Mouse (Mus musculus) stomach, embryonic 16.5 days (tissue): ENCODE results near the gene Tor1a. TPM values are rescaled to one million over a fixed set of nuclear protein-coding genes. Genes with fewer than 3 reads are reported as not detected.
A peak's percentile ranks its signal among the peaks of the same experiment; 100 is the strongest.

ENCODE experiments used
- ATAC-seq: fragments of 200-750 bp; cut with Nextera tagmentation; 2 replicates; pipeline ENCODE4 v1.8.0; 2017; ENCODE audit warnings: moderate number of reproducible peaks, moderate TSS enrichment; ENCODE audit not compliant: insufficient read depth, low FRiP score
- H3K27ac ChIP-seq: fragments of 300-500 bp; sonication (generic); 2 replicates; pipeline ENCODE4 v1.5.1; 2014; ENCODE audit warnings: low read length
- H3K27me3 ChIP-seq: fragments of 300-500 bp; sonication (generic); 2 replicates; pipeline ENCODE4 v1.6.1; 2014; ENCODE audit warnings: low read length, control low read depth, mixed read lengths; ENCODE audit not compliant: control insufficient read depth, insufficient read depth
- H3K36me3 ChIP-seq: fragments of 300-500 bp; sonication (generic); 2 replicates; pipeline ENCODE4 v1.6.1; 2014; ENCODE audit warnings: low read length; ENCODE audit not compliant: control insufficient read depth, insufficient read depth
- H3K4me1 ChIP-seq: fragments of 300-500 bp; sonication (generic); 2 replicates; pipeline ENCODE4 v1.6.1; 2014; ENCODE audit warnings: low read length, control low read depth, mixed read lengths; ENCODE audit not compliant: control insufficient read depth, insufficient read depth
- H3K4me2 ChIP-seq: fragments of 300-500 bp; sonication (generic); 2 replicates; pipeline ENCODE4 v1.6.1; 2014; ENCODE audit warnings: low read depth, low read length, mixed read lengths
- H3K4me3 ChIP-seq: fragments of 300-500 bp; sonication (generic); replicated peaks from 2 replicates; pipeline ENCODE4 v1.5.1; 2014; ENCODE audit warnings: mild to moderate bottlenecking, low read length
- H3K9ac ChIP-seq: fragments of 300-500 bp; sonication (generic); 2 replicates; pipeline ENCODE4 v1.6.1; 2014; ENCODE audit warnings: low read length
- H3K9me3 ChIP-seq: fragments of 300-500 bp; sonication (generic); replicated peaks from 2 replicates; pipeline ENCODE4 v1.6.1; 2016; ENCODE audit warnings: low read length, control low read depth; ENCODE audit not compliant: control insufficient read depth
- whole genome bisulfite sequencing: fragments of 180-500 bp; shearing (Covaris S2); extraction: QIAGEN DNeasy Blood & Tissue Kit; methylation state at CpG from one replicate; pipeline ENCODE4 v1.1.7; 2014; 5-methylcytosine and 5-hydroxymethylcytosine counted together
- polyA plus RNA-seq: library from polyadenylated mRNA; unstranded; fragments of >200 nt; fragmentation: Nextera tagmentation; extraction: Ambion mirVana; gene quantifications from 2 replicates; pipeline ENCODE4 v1.2.1, GENCODE M21; 2015

The Tor1a gene
- polyA plus RNA-seq, 1 experiment from 2014 or later: 75.1 TPM

- peak overlapping the region; percentile 47; the same call in 1 of the 2 replicates for H3K27ac ChIP-seq
- H3K4me3 ChIP-seq: no peak overlapping the region
- H3K4me2 ChIP-seq: no peak overlapping the region
- ATAC-seq: 0 out of 2 replicates have a peak, but pooled peaks have one; percentile 41
- peaks cover 33% of the 10 kb centered on the region for H3K4me1 ChIP-seq
- H3K9me3 ChIP-seq: no peaks in the 10 kb centered on the region
- H3K36me3 ChIP-seq: no peaks in the 10 kb centered on the region
- H3K9ac ChIP-seq: no peak overlapping the region
- whole genome bisulfite sequencing: 22% methylated on average over 14 of the region's 14 CpGs
- no peaks in the 10 kb centered on the region for H3K27me3 ChIP-seq
Observed at GRCm38 (mm10) chr2:30927844-30928628, 39.7 kb downstream of the Tor1a start.

- peaks cover 33% of the 10 kb centered on the region for H3K4me1 ChIP-seq
- no peaks in the 10 kb centered on the region for H3K9me3 ChIP-seq
- no peak for ATAC-seq
- H3K9ac ChIP-seq: no peak overlapping the region
- H3K27me3 ChIP-seq: no peaks in the 10 kb centered on the region
- H3K4me2 ChIP-seq: no peak overlapping the region
- no peak overlapping the region for H3K4me3 ChIP-seq
- peak overlapping the region; percentile 31 for H3K27ac ChIP-seq
- no peaks in the 10 kb centered on the region for H3K36me3 ChIP-seq
- 52% methylated on average over 9 of the region's 9 CpGs for WGBS
Observed at GRCm38 (mm10) chr2:30927151-30927781, 40.5 kb downstream of the Tor1a start.

- ATAC-seq: no peak
- Histone ChIP-seq H3K27ac (peak overlapping the region; percentile 31; the same call in 1 of the 2 replicates), H3K4me1 (peaks cover 31% of the 10 kb centered on the region), H3K9ac (no peak overlapping the region), H3K9me3 (no peaks in the 10 kb centered on the region), H3K4me3 (no peak overlapping the region), H3K4me2 (no peak overlapping the region), H3K36me3 (no peaks in the 10 kb centered on the region), H3K27me3 (no peaks in the 10 kb centered on the region)
- WGBS: 53% methylated on average over 4 of the region's 4 CpGs
Observed at GRCm38 (mm10) chr2:30926381-30926780, 41.4 kb downstream of the Tor1a start.

- Histone ChIP-seq H3K4me1 (peaks cover 31% of the 10 kb centered on the region), H3K4me3 (no peak overlapping the region), H3K27ac (no peak overlapping the region), H3K36me3 (no peaks in the 10 kb centered on the region), H3K9ac (no peak overlapping the region), H3K27me3 (no peaks in the 10 kb centered on the region), H3K9me3 (no peaks in the 10 kb centered on the region), H3K4me2 (no peak overlapping the region)
- ATAC-seq: no peak
- 83% methylated on average over 4 of the region's 4 CpGs for WGBS
Observed at GRCm38 (mm10) chr2:30925181-30925580, 42.6 kb downstream of the Tor1a start.

GRCm38 (mm10) chr2:30923099-30923498, 44.6 kb downstream of the Tor1a start:
- Histone ChIP-seq H3K9me3 (no peaks in the 10 kb centered on the region), H3K27me3 (no peaks in the 10 kb centered on the region), H3K4me3 (no peak overlapping the region), H3K9ac (no peak overlapping the region), H3K4me2 (no peak overlapping the region), H3K27ac (no peak overlapping the region), H3K36me3 (no peaks in the 10 kb centered on the region), H3K4me1 (peaks cover 27% of the 10 kb centered on the region)
- WGBS: 54% methylated on average over 3 of the region's 3 CpGs
- no peak for ATAC-seq

GRCm38 (mm10) chr2:30920216-30920615, 47.5 kb downstream of the Tor1a start:
- peak overlapping the region; percentile 21; the same call in 1 of the 2 replicates for H3K27ac ChIP-seq
- ATAC-seq: peak; percentile 39; the same call in 1 of the 2 replicates

GRCm38 (mm10) chr2:30918780-30919329, 48.9 kb downstream of the Tor1a start:
- H3K36me3 ChIP-seq: no peaks in the 10 kb centered on the region
- peaks cover 21% of the 10 kb centered on the region for H3K4me1 ChIP-seq
- 32% methylated on average over 8 of the region's 8 CpGs for WGBS
- no peaks in the 10 kb centered on the region for H3K27me3 ChIP-seq
- no peaks in the 10 kb centered on the region for H3K9me3 ChIP-seq
- 0 out of 2 replicates have a peak overlapping the region, but pooled peaks have one; percentile 16 for H3K9ac ChIP-seq
- H3K27ac ChIP-seq: peak overlapping the region; percentile 81
- no peak overlapping the region for H3K4me2 ChIP-seq
- H3K4me3 ChIP-seq: no peak overlapping the region
- peak; percentile 82; the same call in 1 of the 2 replicates for ATAC-seq

More at GRCm38 (mm10) chr2:30920216-30920615, 47.5 kb downstream of the Tor1a start:
- no peaks in the 10 kb centered on the region for H3K36me3 ChIP-seq
- no peaks in the 10 kb centered on the region for H3K27me3 ChIP-seq
- no peak overlapping the region for H3K9ac ChIP-seq
- no peaks in the 10 kb centered on the region for H3K9me3 ChIP-seq
- peaks cover 21% of the 10 kb centered on the region for H3K4me1 ChIP-seq
- H3K4me3 ChIP-seq: no peak overlapping the region
- 30% methylated on average over 7 of the region's 7 CpGs for WGBS
- no peak overlapping the region for H3K4me2 ChIP-seq

- no peak overlapping the region for H3K4me3 ChIP-seq
- H3K4me2 ChIP-seq: no peak overlapping the region
- H3K4me1 ChIP-seq: peaks cover 25% of the 10 kb centered on the region
- no peak for ATAC-seq
- WGBS: 50% methylated on average over 6 of the region's 6 CpGs
- H3K27ac ChIP-seq: peak overlapping the region; percentile 81
- no peaks in the 10 kb centered on the region for H3K27me3 ChIP-seq
- H3K9ac ChIP-seq: no peak overlapping the region
- H3K9me3 ChIP-seq: no peaks in the 10 kb centered on the region
- H3K36me3 ChIP-seq: no peaks in the 10 kb centered on the region
Observed at GRCm38 (mm10) chr2:30918126-30918525, 49.6 kb downstream of the Tor1a start.

GRCm38 (mm10) chr2:30917649-30918048, 50.1 kb downstream of the Tor1a start:
- H3K36me3 ChIP-seq: no peaks in the 10 kb centered on the region
- WGBS: 82% methylated on average over 7 of the region's 7 CpGs
- ATAC-seq: no peak
- no peak overlapping the region for H3K9ac ChIP-seq
- H3K4me3 ChIP-seq: no peak overlapping the region
- no peak overlapping the region; the same call in 1 of the 2 replicates for H3K27ac ChIP-seq
- H3K9me3 ChIP-seq: no peaks in the 10 kb centered on the region
- H3K4me2 ChIP-seq: no peak overlapping the region
- H3K4me1 ChIP-seq: peaks cover 30% of the 10 kb centered on the region
- no peaks in the 10 kb centered on the region for H3K27me3 ChIP-seq
